In the genomic region with DNA sequence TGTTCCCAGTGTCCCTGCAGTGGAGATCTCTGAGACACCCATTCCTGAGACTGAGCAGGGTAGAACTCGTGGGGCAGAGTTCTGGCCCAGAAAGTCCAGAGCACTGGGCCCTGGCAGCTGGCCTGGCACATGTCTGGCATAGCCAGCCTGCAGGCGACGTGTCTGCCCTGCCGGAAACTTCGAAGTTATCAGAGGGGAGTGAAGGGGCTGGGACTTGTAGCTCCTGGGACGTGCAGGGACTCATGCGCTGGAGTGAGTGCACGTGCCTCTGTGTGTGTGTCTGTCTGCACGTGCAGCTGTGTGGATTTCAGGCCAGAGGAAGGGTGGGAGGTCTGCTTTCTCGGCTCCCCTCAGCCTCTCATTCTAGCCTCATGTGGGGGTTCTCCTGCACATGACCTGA, we compare ENCODE assay signal across 23 mouse cellular contexts. TPM values are rescaled to one million over a fixed set of nuclear protein-coding genes. Genes with fewer than 3 reads are reported as not detected.
A peak's percentile ranks its signal among the peaks of the same experiment; 100 is the strongest.
DNase-seq lines count a peak whose midpoint lies in the region; ATAC-seq lines count a peak whose summit lies in the region.
"Had no signal": no experiment of that assay in that cellular context is flagged by ENCODE, and none has a peak within 500 bp of the region (broad histone marks: within the 10 kb centered on the region; RNA-seq: fewer than 3 reads in every experiment).

No protein-coding gene starts in this region.

- intact Hi-C loops in heart, postnatal 25 days (cut with DNase I), result no loop called here
- intact Hi-C loops in heart, postnatal 10 days (cut with DNase I), result no loop called here

- peak overlapping the region; percentile 6; the same call in 1 of the 2 replicates for H3K27ac ChIP-seq in heart, embryonic 13.5 days (replicated peaks)
- H3K27ac ChIP-seq in midbrain, embryonic 14.5 days (replicated peaks; ENCODE audit: low read depth, low read length), result no peak overlapping the region
- H3K27ac ChIP-seq: midbrain, embryonic 15.5 days had no signal

- ATAC-seq in heart, embryonic 13.5 days (ENCODE audit: extremely low read depth, insufficient number of reproducible peaks, low FRiP score, low TSS enrichment), result no peak
- no peak for ATAC-seq in midbrain, embryonic 14.5 days (ENCODE audit: low FRiP score, low TSS enrichment)
- ATAC-seq: forebrain, embryonic 14.5 days; inflammation-experienced regulatory T-cells, adult 6 months; midbrain, embryonic 15.5 days had no signal

- no peak overlapping the region for H3K4me3 ChIP-seq in heart, embryonic 13.5 days
- H3K4me3 ChIP-seq in midbrain, embryonic 14.5 days (replicated peaks; ENCODE audit: low read depth, low read length), result no peak overlapping the region
- H3K4me3 ChIP-seq: midbrain, embryonic 15.5 days had no signal

- H3K27me3 ChIP-seq in heart, embryonic 13.5 days (replicated peaks), result peaks cover 28% of the 10 kb centered on the region
- H3K27me3 ChIP-seq in midbrain, embryonic 14.5 days (ENCODE audit: control insufficient read depth, insufficient read depth, low read length), result peaks cover 11% of the 10 kb centered on the region; the same call in 1 of the 2 replicates

- peak overlapping the region; percentile 58; the same call in 1 of the 2 replicates for H3K9ac ChIP-seq in heart, embryonic 13.5 days
- no peak overlapping the region for H3K9ac ChIP-seq in midbrain, embryonic 14.5 days (replicated peaks; ENCODE audit: low read length)
- H3K9ac ChIP-seq: midbrain, embryonic 15.5 days had no signal

- no peaks in the 10 kb centered on the region for H3K9me3 ChIP-seq in heart, embryonic 13.5 days
- H3K9me3 ChIP-seq in midbrain, embryonic 14.5 days (ENCODE audit: control insufficient read depth, low read length), result no peaks in the 10 kb centered on the region
- H3K9me3 ChIP-seq: midbrain, embryonic 15.5 days had no signal

- H3K4me2 ChIP-seq in heart, embryonic 13.5 days, result no peak overlapping the region
- no peak overlapping the region for H3K4me2 ChIP-seq in midbrain, embryonic 14.5 days (ENCODE audit: low read length)
- H3K4me2 ChIP-seq: liver, embryonic 11.5 days; midbrain, embryonic 15.5 days had no signal

- peak; percentile 21 for DNase-seq in embryo, embryonic 9.5 days (ENCODE audit: extremely low spot score)
- DNase-seq in embryo, embryonic 10.5 days (ENCODE audit: low spot score), result no peak
- no peak for DNase-seq in heart, postnatal 25 days (ENCODE audit: low spot score)
- peak; percentile 25 for DNase-seq in adipocyte (ENCODE audit: low spot score)
- peak; percentile 56 to 64 for DNase-seq in heart, postnatal 10 days
- DNase-seq in adrenal gland, postnatal 36 days, result no peak
- no peak for DNase-seq in midbrain, embryonic 14.5 days
- DNase-seq: adrenal gland, postnatal 14 days; cerebellum, adult 8-10 months; kidney, adult 8-10 months; kidney, postnatal 36 days; lung, adult 2 months; thymus, adult 2 months had no signal

- peaks cover 49% of the 10 kb centered on the region for H3K4me1 ChIP-seq in heart, embryonic 13.5 days
- peaks cover 12% of the 10 kb centered on the region for H3K4me1 ChIP-seq in midbrain, embryonic 14.5 days (ENCODE audit: control insufficient read depth, insufficient read depth, low read length)

- 29% methylated on average over 10 of the region's 10 CpGs for WGBS in heart, embryonic 13.5 days
- WGBS in midbrain, embryonic 14.5 days, result 71% methylated on average over 10 of the region's 10 CpGs

- H3K36me3 ChIP-seq in heart, embryonic 13.5 days, result no peaks in the 10 kb centered on the region
- H3K36me3 ChIP-seq in midbrain, embryonic 14.5 days (ENCODE audit: control insufficient read depth, insufficient read depth, low read length), result no peaks in the 10 kb centered on the region
- H3K36me3 ChIP-seq: midbrain, embryonic 15.5 days had no signal

RNA-seq across cellular contexts. Expression of gene 1600014C23Rik, which starts 4.3 kb away (rescaled TPM):
- 0.64 and 0.84 TPM in 2 replicates for polyA plus RNA-seq in heart, embryonic 13.5 days (2015; fragmentation: Nextera tagmentation; extraction: Ambion mirVana)
- under 1 TPM; 0.55 to 0.75 TPM for total RNA-seq in heart, postnatal 25 days (2021)
- not detected for total RNA-seq in heart, postnatal 10 days (2021)
- total RNA-seq in adrenal gland, postnatal 36 days (2021), result not detected
- polyA plus RNA-seq in midbrain, embryonic 14.5 days (2014; fragmentation: Nextera tagmentation; extraction: Ambion mirVana), result 0.47 TPM in 1 of 2 replicates, not detected in the other
- total RNA-seq: adrenal gland, postnatal 14 days; common myeloid progenitor, adult 5-6 weeks; gastrocnemius, adult 18-20 months; layer of hippocampus, postnatal 10 days; left cerebral cortex, postnatal 10 days; megakaryocyte progenitor cell, adult 5-6 weeks had no signal
- polyA plus RNA-seq: inflammation-experienced regulatory T-cells, adult 6 months; liver, embryonic 11.5 days; lung, adult 2 months; thymus, adult 2 months had no signal

RNA-seq across cellular contexts. Expression of gene Tmem63b, which starts 42.7 kb away (rescaled TPM):
- 35.5 and 39.3 TPM in 2 replicates for polyA plus RNA-seq in heart, embryonic 13.5 days (2015; fragmentation: Nextera tagmentation; extraction: Ambion mirVana)
- total RNA-seq in heart, postnatal 25 days (2021), result 10 to 100 TPM; 83.5 to 86.1 TPM
- total RNA-seq in heart, postnatal 10 days (2021), result 10 to 100 TPM; 81.4 to 86.9 TPM
- 10 to 100 TPM; 40.0 to 45.2 TPM for total RNA-seq in adrenal gland, postnatal 36 days (2021)
- polyA plus RNA-seq in midbrain, embryonic 14.5 days (2014; fragmentation: Nextera tagmentation; extraction: Ambion mirVana), result 123 and 130 TPM in 2 replicates

RNA-seq across cellular contexts. Expression of gene Mrpl14, which starts 43.3 kb away (rescaled TPM):
- 126 and 147 TPM in 2 replicates for polyA plus RNA-seq in heart, embryonic 13.5 days (2015; fragmentation: Nextera tagmentation; extraction: Ambion mirVana)
- total RNA-seq in heart, postnatal 25 days (2021), result 100 to 1,000 TPM; 132 to 139 TPM
- 100 to 1,000 TPM in 1 of 2 experiments, 10 to 100 TPM in 1; 94.7 to 108 TPM for total RNA-seq in heart, postnatal 10 days (2021)
- 100 to 1,000 TPM; 115 to 118 TPM for total RNA-seq in adrenal gland, postnatal 36 days (2021)
- polyA plus RNA-seq in midbrain, embryonic 14.5 days (2014; fragmentation: Nextera tagmentation; extraction: Ambion mirVana), result 110 and 139 TPM in 2 replicates

Comparison
In these comparisons a context has a peak if more than half of its experiments do, and no peak if none do; other contexts are left out.
1. DNase-seq: peak in embryo, embryonic 9.5 days (single experiment), adipocyte (single experiment) and heart, postnatal 10 days (2 of 2); none in embryo, embryonic 10.5 days (single experiment), heart, postnatal 25 days (single experiment), adrenal gland, postnatal 36 days (0 of 2) and midbrain, embryonic 14.5 days (single experiment).